Mouse (Mus musculus): ENCODE results near the gene Creb3.

Gene Creb3

GRCm38 (mm10) chr4:43558028-43558630 lies 4.0 kb upstream of the Creb3 start:
- no peak for DNase-seq (ENCODE audit: extremely low spot score, low spot score)

DNA sequence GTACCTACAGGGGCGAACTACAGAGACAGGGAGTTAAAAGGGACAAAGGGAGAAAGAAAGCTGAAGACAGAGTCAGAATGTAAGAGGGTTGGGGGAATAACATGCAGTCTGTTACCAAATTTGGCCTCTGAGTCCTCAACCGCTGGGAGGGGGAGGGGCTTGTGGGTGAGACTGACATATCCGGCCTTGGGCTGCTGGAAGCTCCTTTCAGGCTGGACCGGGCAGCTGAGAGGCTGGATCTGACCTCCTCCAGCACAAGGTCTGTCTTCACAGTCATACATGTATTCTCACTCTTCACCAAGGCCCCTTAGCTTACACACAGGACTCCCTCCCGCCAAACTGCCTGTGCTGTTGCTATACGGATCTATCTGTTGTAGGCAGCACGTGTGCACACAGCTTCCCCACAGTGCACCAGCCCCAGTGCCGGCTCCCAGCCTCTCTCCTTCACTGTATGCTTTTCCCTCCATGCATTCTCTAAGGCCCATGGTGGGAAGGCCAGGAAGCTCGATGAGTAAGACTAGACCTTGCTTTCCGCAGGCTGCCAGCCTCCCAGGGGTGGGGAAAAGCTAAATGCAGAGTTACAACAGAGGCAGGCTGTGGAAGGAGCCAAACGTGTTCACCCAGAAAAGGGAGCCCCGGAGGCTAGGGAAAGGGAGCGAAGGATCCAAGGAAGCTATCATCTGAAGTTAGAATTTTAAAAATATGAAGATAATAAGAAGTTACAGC lies 3.3 kb upstream of the Creb3 start:
- peak; percentile 66 for DNase-seq (ENCODE audit: extremely low spot score, low spot score)

GRCm38 (mm10) chr4:43559519-43560242 lies 2.5 kb upstream of the Creb3 start:
- DNase-seq (ENCODE audit: extremely low spot score, low spot score), result no peak

GRCm38 (mm10) chr4:43560243-43560611 lies 1.9 kb upstream of the Creb3 start:
- no peak for DNase-seq (ENCODE audit: extremely low spot score, low spot score)

GRCm38 (mm10) chr4:43560976-43561375 lies 1.2 kb upstream of the Creb3 start:
- DNase-seq (ENCODE audit: extremely low spot score, low spot score), result no peak

- DNase-seq (ENCODE audit: extremely low spot score, low spot score), result no peak
Observed at GRCm38 (mm10) chr4:43561436-43561996, 616 bp upstream of the Creb3 start.

GRCm38 (mm10) chr4:43562769-43563600 lies 853 bp downstream of the Creb3 start:
- no peak for DNase-seq (ENCODE audit: extremely low spot score, low spot score)

GRCm38 (mm10) chr4:43563601-43563875 lies 1.4 kb downstream of the Creb3 start:
- no peak for DNase-seq (ENCODE audit: extremely low spot score, low spot score)

GRCm38 (mm10) chr4:43564231-43564630 lies 2.1 kb downstream of the Creb3 start:
- DNase-seq (ENCODE audit: extremely low spot score, low spot score), result no peak

DNA sequence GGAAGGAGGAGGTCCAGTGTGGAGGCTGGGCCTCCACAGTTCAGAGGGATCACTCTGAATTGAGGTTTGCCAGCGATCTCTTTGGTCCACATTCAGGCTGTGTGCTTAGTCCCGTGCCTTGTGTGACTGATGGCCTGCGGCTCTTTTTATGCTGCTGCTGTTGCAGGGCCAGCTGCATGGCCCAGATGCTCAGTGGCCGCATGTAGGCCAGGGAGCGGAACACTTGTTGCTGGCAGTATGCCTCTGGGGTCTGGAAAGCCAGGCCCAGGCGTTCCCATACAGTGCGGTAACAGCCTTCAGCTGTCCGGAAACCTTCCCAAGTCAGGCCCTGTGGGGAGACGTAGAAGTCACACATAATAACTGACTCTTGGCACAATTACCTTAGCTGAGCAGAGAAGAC lies 5.0 kb downstream of the Creb3 start:
- DNase-seq (ENCODE audit: extremely low spot score, low spot score), result no peak

DNA sequence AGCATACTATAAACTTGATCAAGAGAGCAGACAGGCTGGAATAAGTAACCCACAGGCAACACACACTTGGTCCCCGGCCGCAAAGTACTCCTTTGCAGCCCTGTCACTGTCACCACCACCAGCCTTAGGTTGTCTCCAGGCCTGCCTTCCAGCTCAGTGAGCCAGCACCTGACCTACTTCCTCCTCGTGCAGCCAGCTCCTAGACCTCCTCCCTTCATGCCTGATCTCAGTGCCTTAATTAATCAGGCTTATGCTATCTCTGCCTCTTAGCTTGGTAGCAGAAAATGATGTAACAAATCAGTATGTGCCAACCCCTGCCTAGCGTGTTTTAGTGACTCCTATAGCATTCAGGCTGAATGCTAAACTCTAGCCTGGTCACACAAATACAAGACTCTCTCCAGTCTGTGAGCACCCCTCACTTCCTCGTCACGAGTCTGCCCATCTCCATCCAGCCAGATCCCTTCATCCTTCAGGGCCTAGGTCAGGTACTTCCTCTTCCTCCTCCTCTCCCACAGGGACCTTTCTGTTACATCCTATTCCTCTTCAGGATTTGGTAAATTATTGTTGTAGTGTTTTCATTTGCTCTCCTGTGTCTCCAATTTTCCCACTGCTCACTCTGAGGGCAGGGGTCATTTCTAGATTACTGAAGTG lies 9.4 kb downstream of the Creb3 start:
- DNase-seq (ENCODE audit: extremely low spot score, low spot score), result no peak

GRCm38 (mm10) chr4:43573561-43573960 lies 11.4 kb downstream of the Creb3 start:
- no peak for DNase-seq (ENCODE audit: extremely low spot score, low spot score)

GRCm38 (mm10) chr4:43575356-43575755 lies 13.2 kb downstream of the Creb3 start:
- no peak for DNase-seq (ENCODE audit: extremely low spot score, low spot score)

GRCm38 (mm10) chr4:43577237-43577881 lies 15.2 kb downstream of the Creb3 start:
- DNase-seq (ENCODE audit: extremely low spot score, low spot score), result no peak

- peak; percentile 90 for DNase-seq (ENCODE audit: extremely low spot score, low spot score)
Observed at GRCm38 (mm10) chr4:43578376-43579204, 16.5 kb downstream of the Creb3 start, which contains the start of the genes Rgp1 and Gba2. Gene Rgp1, plus strand, starts transcription at chr4:43578715. Gene Gba2, minus strand, starts transcription at chr4:43578873.

DNA sequence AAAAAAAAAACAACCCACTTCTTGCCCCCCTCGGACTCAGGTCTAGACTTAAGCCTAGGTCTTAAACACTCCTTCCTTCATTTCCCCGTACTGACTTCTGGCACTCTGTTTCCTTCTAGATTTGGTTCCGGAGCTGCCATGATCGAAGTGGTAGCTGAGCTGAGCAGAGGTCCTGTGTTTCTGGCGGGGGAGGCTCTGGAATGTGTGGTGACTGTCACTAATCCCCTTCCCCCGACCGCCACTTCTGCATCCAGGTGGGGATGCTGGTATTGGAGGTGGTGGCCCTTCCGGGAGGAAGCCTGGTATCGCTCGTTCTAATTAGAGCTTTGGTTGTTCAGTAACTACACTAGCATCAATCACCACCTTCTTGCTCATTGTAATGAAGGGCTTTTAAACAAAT lies 17.1 kb downstream of the Creb3 start:
- no peak for DNase-seq (ENCODE audit: extremely low spot score, low spot score)

DNA sequence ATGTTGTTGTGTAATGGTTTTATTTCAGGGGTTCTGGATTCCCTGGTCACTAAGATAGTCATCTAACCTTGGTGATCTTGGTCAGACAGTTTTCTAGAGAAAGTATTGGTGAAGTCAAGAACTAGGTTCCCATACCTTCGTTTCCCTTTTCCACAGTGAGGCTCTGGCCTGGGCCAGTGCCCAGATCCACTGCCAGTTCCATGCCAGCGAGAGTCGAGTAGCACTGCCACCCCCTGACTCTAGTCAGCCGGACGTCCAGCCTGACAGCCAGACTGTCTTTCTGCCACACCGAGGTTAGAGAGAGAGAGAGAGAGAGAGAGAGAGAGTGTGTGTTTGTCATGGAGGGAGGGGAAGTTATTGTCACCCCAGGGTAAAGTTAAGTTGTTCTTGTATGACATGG lies 17.6 kb downstream of the Creb3 start:
- DNase-seq (ENCODE audit: extremely low spot score, low spot score), result no peak

DNA sequence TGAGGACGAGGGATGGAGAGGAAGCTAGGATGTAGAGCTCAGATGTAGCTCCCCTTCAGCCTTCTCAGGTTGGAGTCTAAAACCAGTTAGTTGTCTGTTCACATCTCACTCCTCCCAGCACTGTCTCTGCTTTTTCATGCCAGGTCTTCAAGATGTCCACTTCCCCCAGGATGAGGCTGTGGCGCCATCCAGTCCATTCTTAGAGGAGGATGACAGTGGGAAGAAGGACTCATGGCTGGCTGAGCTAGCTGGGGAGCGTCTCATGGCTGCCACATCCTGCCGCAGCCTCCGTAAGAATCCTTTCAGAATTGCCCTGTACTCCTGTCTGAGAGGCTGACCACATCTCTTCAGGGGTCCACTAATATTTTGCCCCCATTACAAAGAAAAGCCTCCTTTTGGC lies 18.6 kb downstream of the Creb3 start:
- no peak for DNase-seq (ENCODE audit: extremely low spot score, low spot score)

GRCm38 (mm10) chr4:43581381-43581780 lies 19.2 kb downstream of the Creb3 start:
- DNase-seq (ENCODE audit: extremely low spot score, low spot score), result no peak

- DNase-seq (ENCODE audit: extremely low spot score, low spot score), result no peak
Observed at GRCm38 (mm10) chr4:43582241-43582640, 20.1 kb downstream of the Creb3 start.
